Mouse (Mus musculus) ES-E14 (cell line): ENCODE data around the gene Fam168a.

ENCODE experiments used
- CHD2 ChIP-seq: IDR thresholded peaks from 2 replicates; pipeline ENCODE4 v1.6.1; 2014; ENCODE audit warnings: mild to moderate bottlenecking, low read depth, low read length, inconsistent platforms
- HCFC1 ChIP-seq: IDR thresholded peaks from 2 replicates; pipeline ENCODE4 v1.6.1; 2012; ENCODE audit warnings: low read length, inconsistent platforms, borderline replicate concordance; ENCODE audit not compliant: insufficient read depth
- MAFK ChIP-seq: IDR thresholded peaks from 2 replicates; pipeline ENCODE4 v1.6.1; 2014; ENCODE audit warnings: mild to moderate bottlenecking, low read depth, low read length, inconsistent platforms; ENCODE audit not compliant: insufficient read depth
- ZC3H11A ChIP-seq: IDR thresholded peaks from 2 replicates; pipeline ENCODE4 v1.6.1; 2012; ENCODE audit warnings: low read depth, mild to moderate bottlenecking, inconsistent platforms, low read length, borderline replicate concordance
- ZNF384 ChIP-seq: IDR thresholded peaks from 2 replicates; pipeline ENCODE4 v1.6.1; 2012; ENCODE audit warnings: low read depth, low read length, inconsistent platforms

DNA sequence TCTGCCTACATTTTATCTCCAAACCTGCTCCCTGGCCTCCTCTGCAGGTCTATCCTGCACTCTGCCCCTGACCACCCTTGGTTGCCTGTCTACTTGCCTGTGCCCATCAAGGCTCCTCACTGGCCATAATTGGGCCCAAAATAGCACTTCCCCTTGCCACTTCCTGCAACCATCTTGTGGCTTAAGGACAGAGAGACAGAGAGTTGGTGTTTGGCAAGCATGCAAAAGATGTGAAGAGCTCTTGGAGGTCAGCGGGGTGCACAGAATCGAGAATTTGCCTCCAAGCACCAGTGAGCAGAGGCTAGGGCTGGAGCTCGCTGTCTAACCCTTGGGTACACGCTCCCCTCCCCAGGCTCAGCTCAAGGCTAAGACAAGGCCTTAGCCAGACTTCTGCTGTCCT lies 162.1 kb downstream of the Fam168a start:
- TF ChIP-seq ZC3H11A (no peak), ZNF384 (no peak), MAFK (no peak), HCFC1 (no peak), CHD2 (no peak)
